Comparison of ENCODE assay signal across 8 mouse cellular contexts in the genomic region with DNA sequence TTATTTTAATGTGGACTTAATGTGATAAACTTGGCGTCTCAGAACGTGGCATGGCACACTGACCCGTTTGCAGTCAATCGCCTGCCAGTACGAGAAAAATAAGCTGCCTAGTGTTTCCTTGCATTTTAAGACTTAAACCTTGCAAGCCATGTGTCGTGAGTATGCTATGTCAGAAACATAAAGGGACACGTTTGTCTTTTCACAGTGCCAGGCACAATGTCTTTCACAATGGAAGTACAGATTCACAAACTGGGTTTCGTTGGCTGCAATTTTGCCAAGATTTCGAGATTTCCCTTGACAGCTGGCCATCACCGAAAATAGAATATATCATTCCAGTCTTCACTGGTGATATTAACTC. TPM values are rescaled to one million over a fixed set of nuclear protein-coding genes. Genes with fewer than 3 reads are reported as not detected.
A peak's percentile ranks its signal among the peaks of the same experiment; 100 is the strongest.
DNase-seq lines count a peak whose midpoint lies in the region; ATAC-seq and TF ChIP-seq lines count a peak whose summit lies in the region.

No protein-coding gene starts in this region.

- peak overlapping the region; percentile 85 for H3K4me3 ChIP-seq in gastrocnemius, adult 2 months
- H3K4me3 ChIP-seq in thymus, adult 2 months (ENCODE audit: control insufficient read depth, insufficient read depth, low read length) = peak overlapping the region; percentile 66
- peak overlapping the region; percentile 80 for H3K4me3 ChIP-seq in limb, embryonic 15.5 days
- peak overlapping the region; percentile 75 for H3K4me3 ChIP-seq in stomach, postnatal 0 days (ENCODE audit: low read depth, low read length)

- H3K9me3 ChIP-seq in limb, embryonic 15.5 days = no peaks in the 10 kb centered on the region
- no peaks in the 10 kb centered on the region for H3K9me3 ChIP-seq in stomach, postnatal 0 days (ENCODE audit: control insufficient read depth, low read length)

- ATAC-seq in limb, embryonic 15.5 days (ENCODE audit: insufficient number of reproducible peaks, low FRiP score, low TSS enrichment, low read depth) = no peak
- ATAC-seq in stomach, postnatal 0 days (ENCODE audit: low FRiP score, low TSS enrichment) = no peak

- intact Hi-C loops in gastrocnemius, adult 2 months (cut with DNase I) = no loop called here
- intact Hi-C loops in gastrocnemius, postnatal 14 days (cut with DNase I; ENCODE audit: low total_unique reads) = no loop called here

- 12% methylated on average over 10 of the region's 10 CpGs for WGBS in thymus, adult 2 months
- WGBS in limb, embryonic 15.5 days = 15% methylated on average over 10 of the region's 10 CpGs
- WGBS in stomach, postnatal 0 days = 14% methylated on average over 10 of the region's 10 CpGs

- peak overlapping the region; percentile 88 for H3K9ac ChIP-seq in limb, embryonic 15.5 days
- peak overlapping the region; percentile 92 for H3K9ac ChIP-seq in stomach, postnatal 0 days (ENCODE audit: low read length)

- no peak for TF ChIP-seq EP300 in stomach, postnatal 0 days (optimal IDR thresholded peaks at IDR 0.05)

- H3K36me3 ChIP-seq in thymus, adult 2 months (ENCODE audit: control insufficient read depth, insufficient read depth, low read length) = no peaks in the 10 kb centered on the region
- H3K36me3 ChIP-seq in limb, embryonic 15.5 days = no peaks in the 10 kb centered on the region
- no peaks in the 10 kb centered on the region for H3K36me3 ChIP-seq in stomach, postnatal 0 days (ENCODE audit: control insufficient read depth, insufficient read depth, low read length)

- DNase-seq in gastrocnemius, adult 2 months = no peak
- DNase-seq in gastrocnemius, postnatal 14 days = no peak
- DNase-seq in thymus, adult 2 months = no peak
- no peak for DNase-seq in thymus, postnatal 0 days (ENCODE audit: low spot score)
- no peak for DNase-seq in stomach, postnatal 0 days (ENCODE audit: low spot score)
- no peak for DNase-seq in cerebellum, adult 8-10 months
- no peak for DNase-seq in cerebellum, postnatal 4 days (ENCODE audit: low spot score in 2 of 2)

- H3K27me3 ChIP-seq in thymus, adult 2 months (ENCODE audit: control insufficient read depth, insufficient read depth, low read length) = no peaks in the 10 kb centered on the region
- H3K27me3 ChIP-seq in limb, embryonic 15.5 days = no peaks in the 10 kb centered on the region
- no peaks in the 10 kb centered on the region for H3K27me3 ChIP-seq in stomach, postnatal 0 days (ENCODE audit: control insufficient read depth, insufficient read depth, low read length)

- TF ChIP-seq POLR2A in thymus, adult 2 months (IDR thresholded peaks at IDR 0.05; ENCODE audit: control insufficient read depth, extremely low read depth, insufficient read depth, low read length, poor library complexity) = no peak

- H3K4me2 ChIP-seq in limb, embryonic 15.5 days = peak overlapping the region; percentile 47
- peak overlapping the region; percentile 70 for H3K4me2 ChIP-seq in stomach, postnatal 0 days (replicated peaks; ENCODE audit: low read depth)

- no peak for TF ChIP-seq CTCF in gastrocnemius, adult 2 months (IDR thresholded peaks at IDR 0.05)
- no peak for TF ChIP-seq CTCF in thymus, adult 2 months (IDR thresholded peaks at IDR 0.05; ENCODE audit: borderline replicate concordance, control insufficient read depth, extremely low read depth, insufficient read depth, low read length, poor library complexity)
- TF ChIP-seq CTCF in stomach, postnatal 0 days (IDR thresholded peaks at IDR 0.05; ENCODE audit: low read depth) = no peak

- H3K27ac ChIP-seq in gastrocnemius, adult 2 months = peak overlapping the region; percentile 94
- peak overlapping the region; percentile 0; the same call in 1 of the 2 replicates for H3K27ac ChIP-seq in thymus, adult 2 months (ENCODE audit: control insufficient read depth, insufficient read depth, low read length)
- peak overlapping the region; percentile 96 for H3K27ac ChIP-seq in limb, embryonic 15.5 days
- H3K27ac ChIP-seq in stomach, postnatal 0 days (replicated peaks) = peak overlapping the region; percentile 99

- H3K4me1 ChIP-seq in thymus, adult 2 months (replicated peaks; ENCODE audit: control insufficient read depth, insufficient read depth, low read length) = peaks cover 12% of the 10 kb centered on the region
- H3K4me1 ChIP-seq in limb, embryonic 15.5 days = peaks cover 26% of the 10 kb centered on the region
- 0 out of 2 replicates have a peak, but pooled peaks cover 2% of the 10 kb centered on the region for H3K4me1 ChIP-seq in stomach, postnatal 0 days (replicated peaks; ENCODE audit: control insufficient read depth, insufficient read depth)

RNA-seq across cellular contexts. Expression of a gene that starts 0.7 kb away (rescaled TPM):
- 100 to 1,000 TPM; 110 to 121 TPM for total RNA-seq in gastrocnemius, adult 2 months (2021)
- 100 to 1,000 TPM; 115 TPM for total RNA-seq in gastrocnemius, postnatal 14 days (2021)
- 46.0 and 61.3 TPM in 2 replicates for polyA plus RNA-seq in thymus, adult 2 months (2012; rRNA removed)
- 92.2 and 95.2 TPM in 2 replicates for polyA plus RNA-seq in thymus, postnatal 0 days (2015; fragmentation: Nextera tagmentation; extraction: Ambion mirVana)
- 84.1 and 95.5 TPM in 2 replicates for polyA plus RNA-seq in limb, embryonic 15.5 days (2015; fragmentation: Nextera tagmentation; extraction: Ambion mirVana)
- 91.2 and 97.2 TPM in 2 replicates for polyA plus RNA-seq in stomach, postnatal 0 days (2015; fragmentation: Nextera tagmentation; extraction: Ambion mirVana)

RNA-seq across cellular contexts. Expression of a gene that starts 5.3 kb away (rescaled TPM):
- 1 to 10 TPM; 5.1 to 7.3 TPM for total RNA-seq in gastrocnemius, adult 2 months (2021)
- total RNA-seq in gastrocnemius, postnatal 14 days (2021) = 1 to 10 TPM; 8.4 to 9.7 TPM
- 57.1 and 65.9 TPM in 2 replicates for polyA plus RNA-seq in thymus, adult 2 months (2012; rRNA removed)
- polyA plus RNA-seq in thymus, postnatal 0 days (2015; fragmentation: Nextera tagmentation; extraction: Ambion mirVana) = 118 and 133 TPM in 2 replicates
- 130 and 132 TPM in 2 replicates for polyA plus RNA-seq in limb, embryonic 15.5 days (2015; fragmentation: Nextera tagmentation; extraction: Ambion mirVana)
- polyA plus RNA-seq in stomach, postnatal 0 days (2015; fragmentation: Nextera tagmentation; extraction: Ambion mirVana) = 64.6 and 65.9 TPM in 2 replicates

RNA-seq across cellular contexts. Expression of a gene that starts 31.4 kb away (rescaled TPM):
- not detected for total RNA-seq in gastrocnemius, adult 2 months (2021)
- under 1 TPM; 0.07 to 0.39 TPM for total RNA-seq in gastrocnemius, postnatal 14 days (2021)
- polyA plus RNA-seq in thymus, adult 2 months (2012; rRNA removed) = 4.6 and 5.0 TPM in 2 replicates
- polyA plus RNA-seq in thymus, postnatal 0 days (2015; fragmentation: Nextera tagmentation; extraction: Ambion mirVana) = 2.8 and 3.0 TPM in 2 replicates
- polyA plus RNA-seq in limb, embryonic 15.5 days (2015; fragmentation: Nextera tagmentation; extraction: Ambion mirVana) = 15.0 and 15.4 TPM in 2 replicates
- polyA plus RNA-seq in stomach, postnatal 0 days (2015; fragmentation: Nextera tagmentation; extraction: Ambion mirVana) = 4.8 and 5.3 TPM in 2 replicates

RNA-seq across cellular contexts. Expression of a gene that starts 48.2 kb away (rescaled TPM):
- total RNA-seq in gastrocnemius, adult 2 months (2021) = 10 to 100 TPM; 21.9 to 52.6 TPM
- total RNA-seq in gastrocnemius, postnatal 14 days (2021) = 10 to 100 TPM; 25.4 to 37.9 TPM
- 22.7 and 24.5 TPM in 2 replicates for polyA plus RNA-seq in thymus, adult 2 months (2012; rRNA removed)
- 3.7 and 4.4 TPM in 2 replicates for polyA plus RNA-seq in thymus, postnatal 0 days (2015; fragmentation: Nextera tagmentation; extraction: Ambion mirVana)
- polyA plus RNA-seq in limb, embryonic 15.5 days (2015; fragmentation: Nextera tagmentation; extraction: Ambion mirVana) = 6.5 and 8.0 TPM in 2 replicates
- 1.3 TPM in 2 replicates for polyA plus RNA-seq in stomach, postnatal 0 days (2015; fragmentation: Nextera tagmentation; extraction: Ambion mirVana)

Comparison
In these comparisons a context has a peak if more than half of its experiments do, and no peak if none do; other contexts are left out.
1. H3K27ac ChIP-seq: peak in every context shown above with its lines; median percentile 99 in stomach, postnatal 0 days; 96 in limb, embryonic 15.5 days; 94 in gastrocnemius, adult 2 months; 0 in thymus, adult 2 months.